ENCODE assay signal across 13 mouse cellular contexts in the genomic region with DNA sequence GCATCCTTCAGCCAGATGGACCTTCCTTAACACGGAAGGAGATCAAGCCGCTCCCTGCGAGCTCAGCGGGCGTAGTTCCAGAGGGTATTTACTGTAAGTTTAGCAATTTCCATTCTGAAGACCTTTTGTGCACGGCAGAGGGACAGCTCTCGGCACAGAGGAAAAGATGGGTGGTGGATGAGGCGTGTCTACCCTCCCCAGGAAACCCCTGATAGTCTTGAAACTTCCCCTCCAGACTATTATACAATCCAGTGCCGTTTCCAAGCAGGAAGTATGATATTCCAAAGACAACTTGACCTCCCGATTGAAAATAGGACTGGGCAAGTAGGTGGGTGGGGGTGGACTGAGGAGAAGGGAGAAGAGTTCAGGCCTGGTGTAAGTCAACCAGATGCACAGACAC.
DNase-seq lines count a peak whose midpoint lies in the region; ATAC-seq lines count a peak whose summit lies in the region.
"Had no signal": no experiment of that assay in that cellular context is flagged by ENCODE, and none has a peak within 500 bp of the region (broad histone marks: within the 10 kb centered on the region; RNA-seq: fewer than 3 reads in every experiment).

No protein-coding gene starts in this region.

- no peak for ATAC-seq in forebrain, embryonic 12.5 days (ENCODE audit: low FRiP score)
- ATAC-seq in lung, embryonic 16.5 days (ENCODE audit: low read depth) = peak; percentile 61
- no peak for ATAC-seq in neural tube, embryonic 15.5 days (ENCODE audit: low FRiP score)
- ATAC-seq: forebrain, embryonic 14.5 days; intestine, embryonic 15.5 days had no signal

- H3K4me3 ChIP-seq in forebrain, embryonic 10.5 days = no peak overlapping the region
- no peak overlapping the region for H3K4me3 ChIP-seq in forebrain, embryonic 12.5 days (replicated peaks)
- no peak overlapping the region for H3K4me3 ChIP-seq in lung, embryonic 16.5 days (ENCODE audit: low read length)
- H3K4me3 ChIP-seq in neural tube, embryonic 15.5 days (replicated peaks) = no peak overlapping the region
- H3K4me3 ChIP-seq: intestine, embryonic 15.5 days; limb, embryonic 15.5 days had no signal

- no peaks in the 10 kb centered on the region for H3K36me3 ChIP-seq in forebrain, embryonic 10.5 days (replicated peaks)
- H3K36me3 ChIP-seq in forebrain, embryonic 12.5 days (replicated peaks) = no peaks in the 10 kb centered on the region
- no peaks in the 10 kb centered on the region for H3K36me3 ChIP-seq in lung, embryonic 16.5 days (ENCODE audit: control insufficient read depth, insufficient read depth, low read length)
- no peaks in the 10 kb centered on the region for H3K36me3 ChIP-seq in neural tube, embryonic 15.5 days
- H3K36me3 ChIP-seq: intestine, embryonic 15.5 days; limb, embryonic 15.5 days had no signal

- no peak overlapping the region for H3K4me2 ChIP-seq in forebrain, embryonic 12.5 days
- H3K4me2 ChIP-seq in lung, embryonic 16.5 days (ENCODE audit: low read depth, low read length) = no peak overlapping the region
- H3K4me2 ChIP-seq in neural tube, embryonic 15.5 days = no peak overlapping the region
- H3K4me2 ChIP-seq: intestine, embryonic 15.5 days; limb, embryonic 15.5 days had no signal

- H3K27me3 ChIP-seq in forebrain, embryonic 10.5 days (ENCODE audit: poor library complexity, severe bottlenecking) = peaks cover 33% of the 10 kb centered on the region
- peaks cover 17% of the 10 kb centered on the region for H3K27me3 ChIP-seq in forebrain, embryonic 12.5 days
- H3K27me3 ChIP-seq in lung, embryonic 16.5 days (ENCODE audit: control insufficient read depth, insufficient read depth, low read depth, low read length) = no peaks in the 10 kb centered on the region
- no peaks in the 10 kb centered on the region for H3K27me3 ChIP-seq in neural tube, embryonic 15.5 days (replicated peaks)
- H3K27me3 ChIP-seq: intestine, embryonic 15.5 days had no signal

- no peak for DNase-seq in forebrain, embryonic 10.5 days (ENCODE audit: extremely low spot score, low spot score)
- DNase-seq in heart, adult 18-20 months = peak; percentile 58 to 85
- peak; percentile 26 for DNase-seq in kidney, adult 18-20 months
- no peak for DNase-seq in gastrocnemius, adult 18-20 months (ENCODE audit: low spot score)
- DNase-seq in spleen, adult 18-20 months = no peak
- DNase-seq: B cell, adult 2 months; cerebellum, adult 8-10 months had no signal

- no peaks in the 10 kb centered on the region for H3K9me3 ChIP-seq in forebrain, embryonic 10.5 days
- no peaks in the 10 kb centered on the region for H3K9me3 ChIP-seq in forebrain, embryonic 12.5 days
- no peaks in the 10 kb centered on the region for H3K9me3 ChIP-seq in lung, embryonic 16.5 days (ENCODE audit: control insufficient read depth, low read length)
- H3K9me3 ChIP-seq in neural tube, embryonic 15.5 days (replicated peaks) = no peaks in the 10 kb centered on the region
- H3K9me3 ChIP-seq: intestine, embryonic 15.5 days; limb, embryonic 15.5 days had no signal

- peaks cover 64% of the 10 kb centered on the region for H3K4me1 ChIP-seq in forebrain, embryonic 10.5 days
- H3K4me1 ChIP-seq in forebrain, embryonic 12.5 days = peaks cover 35% of the 10 kb centered on the region
- peaks cover 15% of the 10 kb centered on the region; the same call in 1 of the 2 replicates for H3K4me1 ChIP-seq in lung, embryonic 16.5 days (replicated peaks; ENCODE audit: control insufficient read depth, insufficient read depth, low read length)
- H3K4me1 ChIP-seq in neural tube, embryonic 15.5 days = no peaks in the 10 kb centered on the region
- H3K4me1 ChIP-seq: intestine, embryonic 15.5 days; limb, embryonic 15.5 days had no signal

- no peak overlapping the region for H3K9ac ChIP-seq in forebrain, embryonic 12.5 days
- H3K9ac ChIP-seq in lung, embryonic 16.5 days (ENCODE audit: low read length) = no peak overlapping the region
- H3K9ac ChIP-seq in neural tube, embryonic 15.5 days (replicated peaks) = no peak overlapping the region
- H3K9ac ChIP-seq: intestine, embryonic 15.5 days; limb, embryonic 15.5 days had no signal

- H3K27ac ChIP-seq in forebrain, embryonic 10.5 days = peak overlapping the region; percentile 79
- H3K27ac ChIP-seq in forebrain, embryonic 12.5 days = no peak overlapping the region
- no peak overlapping the region for H3K27ac ChIP-seq in lung, embryonic 16.5 days (ENCODE audit: low read length)
- H3K27ac ChIP-seq in neural tube, embryonic 15.5 days (replicated peaks) = no peak overlapping the region
- H3K27ac ChIP-seq: intestine, embryonic 15.5 days; limb, embryonic 15.5 days had no signal

- 72% methylated on average over 10 of the region's 10 CpGs for WGBS in forebrain, embryonic 10.5 days
- WGBS in forebrain, embryonic 12.5 days = 63% methylated on average over 10 of the region's 10 CpGs
- WGBS in lung, embryonic 16.5 days = 65% methylated on average over 10 of the region's 10 CpGs
- WGBS in neural tube, embryonic 15.5 days = 87% methylated on average over 10 of the region's 10 CpGs

Comparison
In these comparisons a context has a peak if more than half of its experiments do, and no peak if none do; other contexts are left out.
1. DNase-seq: peak in heart, adult 18-20 months (2 of 2) and kidney, adult 18-20 months (single experiment); none in forebrain, embryonic 10.5 days (single experiment), gastrocnemius, adult 18-20 months (single experiment) and spleen, adult 18-20 months (0 of 2).